Mouse (Mus musculus) MEL (cell line): ENCODE measurements around the gene Rgs12. TPM values are rescaled to one million over a fixed set of nuclear protein-coding genes. Genes with fewer than 3 reads are reported as not detected.

ENCODE experiments used
- DNase-seq: peaks from one replicate; pipeline ENCODE4 v3.0.0; 2011; ENCODE audit warnings: low read depth, low spot score
- H3K27ac ChIP-seq: 2 replicates; pipeline ENCODE4 v1.5.1; 2012; ENCODE audit warnings: low read depth, mild to moderate bottlenecking, control low read depth, low read length, moderate library complexity; ENCODE audit not compliant: control insufficient read depth
- H3K27me3 ChIP-seq, 2 experiments: fragments of 150-350 bp in 1 of 2; sonication (generic) in 1 of 2; 2 replicates each; pipeline ENCODE4 v1.6.1; 2012; ENCODE audit warnings: low read length in 2 of 2, mild to moderate bottlenecking in 2 of 2, improper control_type of control experiment in 1 of 2, moderate library complexity in 1 of 2; ENCODE audit not compliant: insufficient read depth in 2 of 2, control insufficient read depth in 1 of 2
- H3K36me3 ChIP-seq, 2 experiments: 2 replicates each; pipeline ENCODE4 v1.6.1; 2012 to 2014; ENCODE audit warnings: low read length in 2 of 2, improper control_type of control experiment in 1 of 2, inconsistent platforms in 1 of 2, mild to moderate bottlenecking in 1 of 2; ENCODE audit not compliant: insufficient read depth in 2 of 2, control insufficient read depth in 1 of 2
- H3K4me1 ChIP-seq, 2 experiments: fragments of 150-350 bp in 1 of 2; sonication (generic) in 1 of 2; 2 replicates each; pipeline ENCODE4 v1.6.1; 2012; ENCODE audit warnings: low read length in 2 of 2, improper control_type of control experiment in 1 of 2, mild to moderate bottlenecking in 1 of 2; ENCODE audit not compliant: insufficient read depth in 2 of 2, control insufficient read depth in 1 of 2
- H3K4me3 ChIP-seq, 2 experiments: fragments of 150-350 bp in 1 of 2; sonication (generic) in 1 of 2; 2 replicates each; pipeline ENCODE4 v1.5.1; 2012; ENCODE audit warnings: low read depth in 2 of 2, low read length in 2 of 2, mild to moderate bottlenecking in 2 of 2, moderate library complexity in 2 of 2, control low read depth in 1 of 2, improper control_type of control experiment in 1 of 2; ENCODE audit not compliant: control insufficient read depth in 1 of 2, insufficient read depth in 1 of 2
- H3K79me2 ChIP-seq: 2 replicates; pipeline ENCODE4 v1.6.1; 2012; ENCODE audit warnings: mild to moderate bottlenecking, low read length, moderate library complexity; ENCODE audit not compliant: control insufficient read depth, poor library complexity, insufficient read depth
- H3K9ac ChIP-seq: 2 replicates; pipeline ENCODE4 v1.6.1; 2012; ENCODE audit warnings: low read depth, mild to moderate bottlenecking, control low read depth, low read length, moderate library complexity; ENCODE audit not compliant: control insufficient read depth, poor library complexity, severe bottlenecking
- H3K9me3 ChIP-seq: fragments of 150-350 bp; sonication (generic); replicated peaks from 2 replicates; pipeline ENCODE4 v1.6.1; 2012; ENCODE audit warnings: mild to moderate bottlenecking, low read length, improper control_type of control experiment, moderate library complexity; ENCODE audit not compliant: insufficient read depth
- BHLHE40 ChIP-seq: IDR thresholded peaks from 2 replicates; pipeline ENCODE4 v1.6.1; 2012; ENCODE audit warnings: low read depth, mild to moderate bottlenecking, inconsistent platforms, low read length, improper control_type of control experiment, borderline replicate concordance
- CTCF ChIP-seq, 3 experiments: IDR thresholded peaks in 2 of 3; conservative IDR thresholded peaks in 1 of 3; 2 replicates each; pipeline ENCODE4 v1.5.1; 2011 to 2012; ENCODE audit warnings: low read length in 3 of 3, low read depth in 2 of 3, mild to moderate bottlenecking in 2 of 3, improper control_type of control experiment in 1 of 3, inconsistent platforms in 1 of 3, mixed read lengths in 1 of 3, moderate library complexity in 1 of 3; ENCODE audit not compliant: control insufficient read depth in 1 of 3, insufficient read depth in 1 of 3, poor library complexity in 1 of 3, severe bottlenecking in 1 of 3
- GABPA ChIP-seq: IDR thresholded peaks from 2 replicates; pipeline ENCODE4 v1.6.1; 2012; ENCODE audit warnings: low read depth, mild to moderate bottlenecking, inconsistent platforms, low read length, improper control_type of control experiment, moderate library complexity
- JUND ChIP-seq: IDR thresholded peaks from 2 replicates; pipeline ENCODE4 v1.6.1; 2011; ENCODE audit warnings: low read depth, mild to moderate bottlenecking, improper control_type of control experiment, low read length
- KAT2A ChIP-seq: conservative IDR thresholded peaks from 2 replicates; pipeline ENCODE4 v1.6.1; 2012; ENCODE audit warnings: low read depth, low read length, improper control_type of control experiment, inconsistent platforms
- MAFK ChIP-seq: IDR thresholded peaks from 2 replicates; pipeline ENCODE4 v1.6.1; 2011; ENCODE audit warnings: low read depth, mild to moderate bottlenecking, low read length, improper control_type of control experiment, borderline replicate concordance
- MAX ChIP-seq: IDR thresholded peaks from 2 replicates; pipeline ENCODE4 v1.6.1; 2011; ENCODE audit warnings: low read length, improper control_type of control experiment
- MAZ ChIP-seq: IDR thresholded peaks from 2 replicates; pipeline ENCODE4 v1.6.1; 2012; ENCODE audit warnings: low read depth, mild to moderate bottlenecking, inconsistent platforms, low read length, improper control_type of control experiment
- MXI1 ChIP-seq: IDR thresholded peaks from 2 replicates; pipeline ENCODE4 v1.6.1; 2011; ENCODE audit warnings: mild to moderate bottlenecking, low read depth, low read length, improper control_type of control experiment
- MYC ChIP-seq: IDR thresholded peaks from 2 replicates; pipeline ENCODE4 v1.6.1; 2011; ENCODE audit warnings: low read depth, mild to moderate bottlenecking, low read length, improper control_type of control experiment, moderate library complexity
- NELFE ChIP-seq: IDR thresholded peaks from 2 replicates; pipeline ENCODE4 v1.6.1; 2011; ENCODE audit warnings: low read depth, low read length, improper control_type of control experiment
- POLR2AphosphoS2 ChIP-seq: IDR thresholded peaks from 2 replicates; pipeline ENCODE4 v1.6.1; 2011; ENCODE audit warnings: low read length, improper control_type of control experiment
- POLR2AphosphoS5 ChIP-seq: IDR thresholded peaks from 2 replicates; pipeline ENCODE4 v1.6.1; 2012; ENCODE audit warnings: low read depth, borderline replicate concordance, mild to moderate bottlenecking, inconsistent platforms, low read length, moderate library complexity, mixed read lengths
- RAD21 ChIP-seq: IDR thresholded peaks from 2 replicates; pipeline ENCODE4 v1.6.1; 2011; ENCODE audit warnings: mild to moderate bottlenecking, low read depth, low read length, improper control_type of control experiment
- SIN3A ChIP-seq: IDR thresholded peaks from 2 replicates; pipeline ENCODE4 v1.6.1; 2012; ENCODE audit warnings: low read length, improper control_type of control experiment, inconsistent platforms
- SMC3 ChIP-seq: IDR thresholded peaks from 2 replicates; pipeline ENCODE4 v1.6.1; 2011; ENCODE audit warnings: low read depth, low read length, improper control_type of control experiment
- TAL1 ChIP-seq: IDR thresholded peaks from 2 replicates; pipeline ENCODE4 v1.6.1; 2012; ENCODE audit warnings: mild to moderate bottlenecking, inconsistent platforms, low read length, moderate library complexity, mixed read lengths
- UBTF ChIP-seq: IDR thresholded peaks from 2 replicates; pipeline ENCODE4 v1.6.1; 2012; ENCODE audit warnings: low read depth, mild to moderate bottlenecking, inconsistent platforms, low read length, improper control_type of control experiment, moderate library complexity, borderline replicate concordance; ENCODE audit not compliant: insufficient read depth
- USF2 ChIP-seq, 2 experiments: IDR thresholded peaks; 2 replicates each; pipeline ENCODE4 v1.6.1; 2011 to 2012; ENCODE audit warnings: improper control_type of control experiment in 2 of 2, low read length in 2 of 2, borderline replicate concordance in 1 of 2, inconsistent platforms in 1 of 2, low read depth in 1 of 2, mild to moderate bottlenecking in 1 of 2; ENCODE audit not compliant: insufficient read depth in 1 of 2
- ZC3H11A ChIP-seq: IDR thresholded peaks from 2 replicates; pipeline ENCODE4 v1.6.1; 2012; ENCODE audit warnings: low read depth, mild to moderate bottlenecking, inconsistent platforms, low read length, improper control_type of control experiment
- ZKSCAN1 ChIP-seq: IDR thresholded peaks from 2 replicates; pipeline ENCODE4 v1.6.1; 2012; ENCODE audit warnings: low read depth, mild to moderate bottlenecking, inconsistent platforms, low read length, improper control_type of control experiment, moderate library complexity
- ZNF384 ChIP-seq: IDR thresholded peaks from 2 replicates; pipeline ENCODE4 v1.6.1; 2012; ENCODE audit warnings: low read depth, mild to moderate bottlenecking, inconsistent platforms, low read length, improper control_type of control experiment
- polyA plus RNA-seq, 2 experiments: library from polyadenylated mRNA; stranded (reverse) in 1 of 2; unstranded in 1 of 2; fragments of >175 nt in 1 of 2; fragments of >200 nt in 1 of 2; gene quantifications; 2 replicates each; pipeline versions ENCODE4 v1.2.1 to v1.2.4; 2012; ENCODE audit warnings: low replicate concordance in 2 of 2, low read depth in 1 of 2; ENCODE audit not compliant: insufficient read length in 2 of 2, insufficient read depth in 1 of 2, missing spikeins in 1 of 2
- total RNA-seq: library from RNA; depleted of rRNA; stranded (reverse); fragments of 300-350 nt; gene quantifications from 2 replicates; pipeline ENCODE4 v1.2.3, GENCODE M21; 2012

Gene Rgs12
- total and polyA plus RNA-seq, 3 experiments, result 11.9 to 15.4 TPM; not detected in 1

GRCm38 (mm10) chr5:35020410-35021241 lies 71.4 kb downstream of the Rgs12 start:
- Histone ChIP-seq H3K36me3 (no peaks in the 10 kb centered on the region), H3K9me3 (no peaks in the 10 kb centered on the region), H3K27ac (no peak overlapping the region), H3K9ac (no peak overlapping the region), H3K4me3 (no peak overlapping the region), H3K27me3 (no peaks in the 10 kb centered on the region)
- DNase-seq, result no peak
- TF ChIP-seq NELFE, result no peak
- no peak for TF ChIP-seq MYC
- TF ChIP-seq, all 39 proteins: peak for 0
- no peaks in the 10 kb centered on the region for H3K4me1 ChIP-seq
- H3K79me2 ChIP-seq, result no peaks in the 10 kb centered on the region

- no peak overlapping the region for H3K9ac ChIP-seq
- no peaks in the 10 kb centered on the region for H3K9me3 ChIP-seq
- peak; percentile 52 for DNase-seq
- no peak overlapping the region for H3K27ac ChIP-seq
- no peaks in the 10 kb centered on the region for H3K36me3 ChIP-seq
- TF ChIP-seq CTCF (IDR thresholded peaks at IDR 0.05 in 2 of 3, conservative IDR thresholded peaks at IDR 0.05 in 1 of 3; ENCODE audit: control insufficient read depth in 1 of 3, insufficient read depth in 1 of 3, low read depth in 2 of 3, low read length in 3 of 3, poor library complexity in 1 of 3, severe bottlenecking in 1 of 3) (peak; percentile 59 to 89 (median 88)), ZKSCAN1 (no peak), ZC3H11A (peak; percentile 79), GABPA (no peak), TAL1 (no peak), MAX (0 out of 2 replicates have a peak, but pooled peaks have one; percentile 35), RAD21 (peak; percentile 90), SIN3A (peak; percentile 23; the same call in 1 of the 2 replicates), SMC3 (peak; percentile 96)
- no peak overlapping the region for H3K4me3 ChIP-seq
- H3K4me1 ChIP-seq, result no peaks in the 10 kb centered on the region
- no peaks in the 10 kb centered on the region for H3K27me3 ChIP-seq
- no peaks in the 10 kb centered on the region for H3K79me2 ChIP-seq
These were observed 75.7 kb downstream of the Rgs12 start for GRCm38 (mm10) chr5:35024975-35025374.

GRCm38 (mm10) chr5:35029303-35029702 lies 80.1 kb downstream of the Rgs12 start:
- DNase-seq, result no peak
- H3K27me3 ChIP-seq, result no peaks in the 10 kb centered on the region
- H3K36me3 ChIP-seq, result no peaks in the 10 kb centered on the region
- H3K4me3 ChIP-seq, result no peak overlapping the region
- no peaks in the 10 kb centered on the region for H3K9me3 ChIP-seq
- no peaks in the 10 kb centered on the region for H3K79me2 ChIP-seq
- H3K27ac ChIP-seq, result no peak overlapping the region
- 0 out of 4 replicates have a peak, but pooled peaks cover 0 to 4% of the 10 kb centered on the region in 2 experiments for H3K4me1 ChIP-seq
- no peak overlapping the region for H3K9ac ChIP-seq
- TF ChIP-seq ZC3H11A (no peak), KAT2A (no peak), NELFE (no peak), ZNF384 (no peak), POLR2AphosphoS2 (no peak), MXI1 (no peak), MAZ (no peak), POLR2AphosphoS5 (no peak), USF2 (IDR thresholded peaks at IDR 0.05; ENCODE audit: borderline replicate concordance in 1 of 2, insufficient read depth in 1 of 2, low read depth in 1 of 2, low read length in 2 of 2) (no peak), BHLHE40 (no peak), MAFK (no peak), UBTF (no peak), JUND (no peak)
